Mouse (Mus musculus) left cerebral cortex, postnatal 36 days (tissue): ENCODE data around the gene Arl3. TPM values are rescaled to one million over a fixed set of nuclear protein-coding genes. Genes with fewer than 3 reads are reported as not detected.
A peak's percentile ranks its signal among the peaks of the same experiment; 100 is the strongest.
"Not testable (repeated sequence)": the region's sequence is repeated elsewhere in the genome, so short reads cannot be mapped to it uniquely, and the experiment has no call there.

Experiments
- DNase-seq, 2 experiments: peaks; one replicate each; pipeline ENCODE4 v3.0.0; 2021 to 2022; ENCODE audit warnings: low spot score in 2 of 2, mixed read lengths in 1 of 2
- intact Hi-C: fragments of 180-260 bp; cut with DNase I; formaldehyde crosslinking; loops from one replicate; pipeline ENCODE4 v1.15.1; 2025
- total RNA-seq, 2 experiments: library from RNA; stranded (reverse); gene quantifications; 2 replicates each; pipeline ENCODE4 v1.2.3; 2021

Gene Arl3
- total RNA-seq, 2 experiments from 2014 or later: 112 to 120 TPM

DNA sequence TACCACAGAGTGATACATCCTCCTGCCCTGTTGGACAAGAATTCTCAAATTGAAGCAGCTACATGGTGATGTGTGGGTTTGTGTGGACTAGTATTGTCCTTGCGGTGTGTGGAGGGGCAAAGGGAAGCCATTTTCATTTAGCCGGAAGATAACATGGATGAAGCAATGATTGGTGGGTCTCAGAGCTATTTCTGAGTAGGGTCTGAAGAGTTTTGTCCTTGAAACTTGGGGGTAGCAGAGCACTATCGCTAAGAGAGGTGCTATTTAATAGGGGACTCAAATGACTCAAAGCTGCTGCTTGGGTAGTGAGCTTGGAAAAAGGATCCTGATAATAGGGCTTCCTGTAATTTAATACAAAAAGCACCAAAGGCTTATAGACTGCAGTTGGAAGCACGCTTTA, 25.2 kb upstream of the Arl3 start:
- intact Hi-C loops: loop anchor here (10.0 kb wide), 1 partner anchor 277 kb away; no protein-coding TSS in a partner anchor
- no peak for DNase-seq

DNA sequence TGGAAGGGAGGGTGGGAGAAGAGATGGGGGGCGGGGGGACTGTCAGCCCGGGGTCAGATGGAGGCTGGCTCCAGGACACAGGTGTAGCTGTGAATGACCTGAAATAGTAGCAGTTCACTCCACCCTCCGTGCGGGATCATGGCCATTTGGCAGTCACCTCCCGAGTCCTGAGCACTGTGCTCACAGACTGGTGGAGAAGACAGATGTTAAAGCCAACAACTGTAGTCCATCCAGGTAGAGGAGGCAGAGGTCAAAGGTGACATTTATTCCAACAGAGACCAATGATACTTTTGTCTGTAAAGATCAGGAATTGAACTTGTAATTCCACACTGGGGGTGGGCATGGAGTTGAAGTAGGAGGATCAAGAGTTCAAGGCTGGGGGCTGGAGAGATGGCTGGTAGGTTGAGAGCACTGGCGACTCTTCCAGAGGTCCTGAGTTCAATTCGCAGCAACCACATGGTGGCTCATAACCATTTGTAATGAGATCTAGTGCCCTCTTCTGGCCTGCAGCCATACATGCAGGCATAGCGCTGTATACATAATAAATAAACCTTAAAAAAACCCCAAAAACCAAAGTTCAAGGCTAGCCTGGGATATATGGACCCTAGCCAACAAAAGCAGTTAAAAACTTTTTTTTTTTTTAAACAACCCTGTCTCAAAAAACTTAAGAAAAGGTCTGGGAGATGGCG, 19.9 kb upstream of the Arl3 start:
- intact Hi-C loops: loop anchor here (10.0 kb wide), 1 partner anchor 282 kb away; no protein-coding TSS in a partner anchor

DNA sequence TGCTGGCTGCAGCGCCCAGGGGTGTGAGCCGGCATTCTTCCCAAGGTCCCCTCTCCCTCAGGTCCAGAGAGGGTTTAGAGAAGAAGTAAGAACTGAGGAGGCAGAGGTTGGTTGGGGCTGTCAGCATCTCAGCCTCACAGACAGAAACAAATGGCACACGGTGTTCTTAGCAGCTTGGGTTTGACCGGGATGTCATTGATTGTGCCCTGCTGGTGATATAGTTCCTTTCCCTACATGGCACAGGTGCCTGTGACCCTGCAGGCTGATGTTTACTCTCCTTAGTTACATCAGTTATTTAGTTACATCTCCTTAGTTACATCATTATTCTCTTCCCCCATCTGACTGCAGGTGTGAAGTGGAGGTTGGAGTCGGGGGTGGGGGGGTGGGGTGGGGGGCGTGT, 18.6 kb upstream of the Arl3 start:
- intact Hi-C loops: loop anchor here (10.0 kb wide), 1 partner anchor 283 kb away; no protein-coding TSS in a partner anchor
- no peak for DNase-seq

More for the DNA sequence above, 19.9 kb upstream of the Arl3 start:
- no peak for DNase-seq

DNA sequence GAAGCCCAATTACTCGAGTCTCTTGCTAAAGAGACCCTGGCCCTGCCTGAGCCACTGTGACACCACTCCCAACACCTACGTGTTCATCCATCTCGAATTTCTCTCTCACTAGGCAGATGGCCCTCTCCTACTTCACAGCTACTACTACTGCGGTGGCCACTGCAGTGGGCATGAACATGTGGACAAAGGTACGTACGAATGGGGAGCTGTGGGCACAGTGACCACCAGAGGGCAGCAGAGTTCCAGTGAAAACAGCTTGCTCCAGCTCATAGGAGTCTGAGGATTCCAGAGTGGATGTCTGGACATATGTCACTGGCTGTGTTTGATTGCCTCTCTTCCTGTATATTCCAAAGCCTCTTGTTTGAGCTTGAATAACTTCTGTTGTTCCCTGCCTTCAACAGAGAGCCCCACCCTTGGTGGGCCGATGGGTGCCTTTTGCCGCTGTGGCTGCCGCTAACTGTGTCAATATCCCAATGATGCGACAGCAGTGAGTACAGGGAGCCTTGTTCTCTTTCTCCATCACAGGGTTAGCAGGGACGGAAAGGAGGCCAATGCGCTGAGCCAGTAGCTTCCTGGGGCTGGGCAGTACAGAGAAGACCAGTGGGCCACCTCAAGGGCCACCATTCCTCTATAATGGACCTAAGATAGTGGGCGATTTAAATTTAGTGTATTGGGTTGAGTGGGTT, 15.0 kb upstream of the Arl3 start:
- peak; percentile 79 to 84 for DNase-seq
- intact Hi-C loops: loop anchor here (2.0 to 5.0 kb wide), 3 partner anchors 59 to 153 kb away; no protein-coding TSS in a partner anchor

DNA sequence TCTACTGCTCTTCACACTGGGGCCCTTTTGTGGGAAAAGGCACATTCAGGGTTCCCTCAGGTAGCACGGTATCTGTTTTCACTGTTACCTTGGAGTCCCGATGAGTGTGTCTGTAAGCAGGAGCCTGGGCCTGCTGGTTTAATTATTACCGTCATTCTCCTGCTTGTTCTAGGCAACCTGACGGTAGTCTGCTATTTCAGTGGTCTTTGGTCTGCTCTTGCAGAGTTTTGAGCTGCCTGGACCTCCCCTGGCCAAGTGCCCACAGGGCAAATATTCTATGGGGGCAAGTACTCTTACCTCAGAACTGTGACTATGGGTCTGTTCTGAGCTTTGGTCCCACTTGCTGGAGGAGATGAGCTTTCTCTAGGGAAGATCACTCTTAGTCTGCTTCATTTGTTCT, 2.2 kb upstream of the Arl3 start:
- intact Hi-C loops: loop anchor here (10.0 kb wide), 1 partner anchor 280 kb away; no protein-coding TSS in a partner anchor
- DNase-seq: no peak

DNA sequence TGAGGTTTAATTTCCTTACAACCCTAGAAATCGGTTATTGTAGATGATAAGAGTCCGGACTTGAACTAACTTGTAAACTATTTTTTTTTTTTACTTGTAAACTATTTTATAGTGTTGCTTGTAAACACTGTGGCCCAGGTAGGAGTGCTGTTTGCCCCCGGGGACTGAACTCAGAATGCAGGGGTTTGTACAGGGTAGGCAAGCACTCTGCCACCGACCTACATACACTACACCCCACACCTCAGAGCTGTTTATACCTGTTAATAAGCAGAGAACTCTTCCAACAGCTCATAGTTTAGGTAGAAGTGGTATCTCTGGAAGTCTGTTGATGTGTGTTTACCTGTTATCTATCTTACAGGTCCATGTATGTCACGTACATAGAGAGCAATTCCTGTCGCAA, 992 bp upstream of the Arl3 start:
- DNase-seq: no peak
- intact Hi-C loops: loop anchor here (2.0 to 10.0 kb wide), 2 partner anchors 71 to 281 kb away; no protein-coding TSS in a partner anchor

DNA sequence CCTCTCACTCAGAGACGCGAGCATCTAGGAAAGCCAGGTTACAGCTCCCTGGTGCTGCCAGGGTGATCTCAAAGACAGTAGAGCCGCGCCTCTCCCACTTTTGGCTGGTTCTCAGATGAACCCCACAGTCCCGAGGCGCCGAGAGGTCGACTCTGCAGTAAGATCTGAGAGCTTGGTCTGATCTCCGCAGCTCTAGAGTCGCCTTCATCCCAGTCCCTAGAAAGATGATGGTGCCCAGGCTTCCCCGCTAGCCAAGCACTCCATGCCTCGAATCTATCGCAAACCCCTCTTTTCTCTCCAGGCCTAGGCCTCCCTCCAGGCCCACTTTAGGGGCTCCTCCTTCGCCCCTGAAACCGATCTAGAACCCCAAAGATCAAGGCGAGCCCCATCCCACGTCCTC, 450 bp downstream of the Arl3 start:
- intact Hi-C loops: loop anchor here (2.0 to 10.0 kb wide), 2 partner anchors 70 to 282 kb away; no protein-coding TSS in a partner anchor
- DNase-seq: no peak

DNA sequence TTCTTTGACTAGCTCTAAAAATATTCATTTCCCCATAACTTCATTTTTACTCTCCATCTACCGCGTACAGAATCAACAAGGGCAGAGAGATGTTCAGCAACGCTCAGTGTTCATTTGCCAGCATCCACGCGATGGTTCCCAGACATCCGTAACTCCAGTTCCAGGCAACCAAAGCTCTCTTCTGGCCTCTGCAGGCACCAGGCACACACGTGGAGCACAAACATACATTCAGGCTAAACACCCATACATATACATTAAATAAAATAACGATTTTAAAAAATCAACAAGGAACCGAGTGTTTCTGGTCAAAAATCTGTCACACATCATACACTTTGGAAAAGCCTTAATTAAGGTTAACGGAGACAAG, 1.1 kb downstream of the Arl3 start:
- no peak for DNase-seq
- intact Hi-C loops: loop anchor here (2.0 to 10.0 kb wide), 2 partner anchors 69 to 283 kb away; no protein-coding TSS in a partner anchor

DNA sequence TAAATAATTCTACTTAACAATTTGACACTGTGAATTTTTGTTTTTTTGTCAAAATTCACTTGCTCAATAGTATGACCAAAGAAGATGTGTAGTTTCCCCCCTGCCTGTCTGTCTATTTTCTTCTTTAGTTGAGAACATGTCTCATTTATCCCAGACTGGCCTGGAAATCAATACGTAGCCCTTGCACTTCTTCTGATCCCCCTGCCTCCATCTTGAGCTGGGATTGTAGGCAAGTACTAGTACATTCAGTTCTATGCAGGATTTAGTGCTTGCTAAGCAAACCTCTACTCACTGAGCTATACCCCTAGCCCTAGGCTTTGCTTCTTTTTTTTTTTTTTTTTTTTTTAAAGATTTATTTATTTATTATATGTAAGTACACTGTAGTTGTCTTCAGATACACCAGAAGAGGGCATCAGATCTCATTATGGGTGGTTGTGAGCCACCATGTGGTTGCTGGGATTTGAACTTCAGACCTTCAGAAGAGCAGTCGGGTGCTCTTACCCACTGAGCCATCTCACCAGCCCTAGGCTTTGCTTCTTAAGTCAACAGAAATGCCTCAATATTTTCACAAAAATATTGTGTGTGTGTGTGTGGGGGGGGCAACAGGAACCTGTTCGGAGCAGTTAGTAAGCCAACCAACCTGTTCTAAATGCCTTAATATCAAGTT, 1.7 kb downstream of the Arl3 start:
- intact Hi-C loops: loop anchor here (10.0 kb wide), 1 partner anchor 283 kb away; no protein-coding TSS in a partner anchor
- DNase-seq: not testable (repeated sequence)

DNA sequence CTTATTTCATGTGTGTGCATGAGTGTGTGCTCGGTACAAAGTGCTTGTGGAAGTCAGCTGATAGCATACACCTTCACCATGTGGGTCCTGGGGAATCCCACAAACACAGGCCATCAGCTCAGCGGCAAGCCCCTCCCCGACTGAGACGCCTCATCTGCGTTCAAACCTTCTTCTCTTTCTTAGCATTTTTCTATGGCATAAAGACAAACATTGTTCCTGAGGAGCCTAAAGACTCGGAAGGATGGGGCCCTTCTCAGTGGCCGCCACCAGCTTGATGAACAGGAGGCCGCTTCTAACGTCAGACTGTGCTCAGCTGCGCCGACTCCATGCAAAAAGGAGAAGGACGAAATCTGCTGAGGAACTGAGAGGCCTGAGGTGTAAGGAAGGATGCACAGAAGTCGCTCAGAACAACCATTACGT, 8.9 kb downstream of the Arl3 start:
- DNase-seq: no peak
- intact Hi-C loops: no loop called here

DNA sequence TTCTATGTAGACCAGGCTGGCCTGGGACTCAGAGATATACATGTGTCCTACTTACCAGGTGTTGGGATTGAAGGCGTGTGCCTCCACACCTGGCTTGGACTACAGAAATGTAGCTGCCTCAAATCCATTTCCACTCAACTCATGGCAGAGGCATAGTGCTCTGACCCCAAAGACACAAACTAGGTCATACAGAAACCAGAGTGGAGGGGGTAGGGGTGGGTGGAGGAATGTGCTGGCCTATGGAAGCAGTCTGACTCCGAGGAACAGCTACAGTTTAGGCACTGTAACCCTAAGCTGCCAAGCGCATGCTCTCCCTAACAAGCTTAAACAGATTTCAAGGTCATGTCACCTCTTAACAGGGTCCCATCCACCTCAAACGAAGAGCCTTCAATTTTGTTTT, 9.4 kb downstream of the Arl3 start:
- DNase-seq: no peak
- intact Hi-C loops: no loop called here

DNA sequence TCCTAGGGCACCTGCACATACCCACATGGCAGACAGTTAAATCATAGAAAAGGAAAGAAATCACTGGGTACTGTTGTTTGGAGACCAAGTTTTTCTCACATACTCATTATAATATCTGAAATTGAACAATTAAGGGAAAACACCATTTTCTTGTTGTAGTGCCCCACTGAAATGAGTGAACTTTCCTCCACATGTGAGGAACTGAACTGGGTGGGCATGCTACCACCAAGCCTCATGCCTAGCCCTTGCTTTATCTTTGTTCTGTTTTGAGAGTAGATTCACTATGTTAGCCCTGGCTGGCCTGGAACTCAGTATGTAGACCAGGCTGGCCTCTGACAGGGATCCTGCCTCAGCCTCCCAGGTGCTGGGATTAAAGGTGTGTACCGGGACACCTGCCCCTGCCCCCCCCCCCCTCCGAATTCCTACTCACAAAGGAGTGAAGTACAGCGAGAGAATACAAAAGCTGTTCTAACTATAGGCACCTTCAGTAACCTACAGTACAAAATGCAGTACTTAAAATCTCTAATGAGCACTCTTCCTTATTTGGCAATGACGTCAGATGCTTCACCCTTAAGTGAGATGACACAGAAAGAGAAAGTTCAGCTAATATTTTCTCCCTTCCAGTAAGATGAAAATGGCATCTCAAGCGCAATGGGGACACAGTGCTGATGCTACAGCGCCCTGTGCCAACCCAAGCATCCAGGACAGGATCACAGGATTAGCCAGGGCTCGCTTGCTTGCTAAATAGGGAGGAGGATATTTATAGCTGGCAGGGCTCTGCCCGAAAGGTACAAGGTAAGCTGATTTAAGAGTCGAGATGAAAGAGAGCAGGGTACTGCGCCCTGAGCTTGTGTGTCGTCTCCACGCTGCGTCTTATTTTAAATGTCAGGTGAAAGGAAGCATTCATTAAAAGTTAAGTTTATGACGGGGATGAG, 10.2 kb downstream of the Arl3 start:
- intact Hi-C loops: no loop called here
- DNase-seq: no peak

DNA sequence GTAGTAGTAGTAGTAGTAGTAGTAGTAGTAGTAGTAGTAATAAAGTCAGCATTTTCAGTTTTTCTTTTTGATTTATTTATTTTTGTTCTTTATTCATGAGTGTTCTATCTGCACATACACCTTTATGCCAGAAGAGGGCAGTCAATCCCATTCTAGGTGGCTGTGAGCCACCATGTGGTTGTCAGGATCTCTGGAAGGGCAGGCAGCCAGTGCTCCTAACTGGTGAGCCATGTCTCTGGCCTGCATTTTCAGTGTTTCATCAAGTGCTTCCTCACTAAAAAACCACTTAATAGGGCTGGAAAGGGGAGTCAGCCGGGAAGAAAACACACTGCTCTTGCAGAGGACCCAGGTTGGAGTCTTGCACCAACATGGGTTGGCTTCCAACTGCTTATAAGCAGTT, 10.9 kb downstream of the Arl3 start:
- peak in 1 of 2 experiments; percentile 22 for DNase-seq
- intact Hi-C loops: no loop called here

DNA sequence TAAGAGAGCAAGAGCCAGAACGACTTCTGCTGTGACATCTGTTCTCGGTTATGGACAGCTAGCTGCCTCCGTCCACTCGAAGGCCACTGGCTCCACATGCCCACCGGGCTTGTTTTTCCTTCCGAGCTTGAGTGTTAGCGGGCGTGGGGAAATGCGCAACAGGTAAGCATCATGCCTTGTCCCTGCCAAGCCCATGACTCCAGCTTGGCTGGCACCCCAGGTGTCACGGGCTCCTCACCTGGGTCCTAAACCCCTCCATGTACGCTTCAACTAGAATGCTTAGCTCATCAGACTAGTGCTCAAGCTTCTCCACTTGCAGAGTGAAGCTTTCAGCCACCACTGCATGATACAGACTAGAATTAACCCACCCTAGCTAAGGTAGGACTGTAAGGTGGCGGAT, 14.4 kb downstream of the Arl3 start:
- intact Hi-C loops: no loop called here
- DNase-seq: no peak

DNA sequence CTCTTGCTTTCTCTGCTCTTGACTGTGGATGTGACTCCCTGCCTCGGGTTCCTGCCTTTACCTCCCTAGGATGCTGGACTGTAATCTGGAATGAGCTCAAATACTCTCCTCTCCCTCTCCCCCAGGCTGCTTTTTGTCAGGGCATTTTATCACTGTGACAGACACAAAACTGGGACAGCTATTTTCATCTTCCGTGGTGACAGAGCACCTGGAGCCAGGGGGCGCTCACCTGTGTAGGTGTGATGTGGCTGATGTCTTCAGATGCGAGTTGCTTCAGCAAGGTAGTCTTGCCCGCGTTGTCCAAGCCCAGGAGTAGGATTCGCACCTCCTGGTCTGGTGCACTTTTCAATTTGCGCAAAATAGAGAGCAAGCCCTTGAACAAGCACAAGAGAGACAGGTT, 15.0 kb downstream of the Arl3 start:
- intact Hi-C loops: no loop called here
- no peak for DNase-seq

DNA sequence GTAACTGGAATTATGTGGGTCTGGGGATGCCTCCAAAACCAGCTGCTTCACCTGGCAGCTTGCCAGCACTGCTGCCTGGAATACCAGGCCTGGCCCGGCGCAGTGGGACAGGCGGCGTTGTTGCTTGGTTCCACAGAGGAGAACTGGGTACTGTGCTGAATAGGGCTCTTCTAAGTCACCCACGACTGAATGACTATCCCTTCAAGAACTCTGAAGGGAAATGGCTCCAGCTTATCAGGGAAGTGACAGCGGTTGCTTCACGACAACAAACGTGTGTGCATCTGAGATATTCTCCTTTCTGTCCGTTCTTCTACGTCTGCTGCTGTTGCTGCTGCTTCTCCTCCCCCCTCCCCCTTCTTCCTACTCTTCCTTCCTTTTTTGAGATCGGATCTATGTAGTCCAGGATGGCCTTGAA, 19.4 kb downstream of the Arl3 start:
- DNase-seq: peak in 1 of 2 experiments; percentile 32
- intact Hi-C loops: no loop called here

DNA sequence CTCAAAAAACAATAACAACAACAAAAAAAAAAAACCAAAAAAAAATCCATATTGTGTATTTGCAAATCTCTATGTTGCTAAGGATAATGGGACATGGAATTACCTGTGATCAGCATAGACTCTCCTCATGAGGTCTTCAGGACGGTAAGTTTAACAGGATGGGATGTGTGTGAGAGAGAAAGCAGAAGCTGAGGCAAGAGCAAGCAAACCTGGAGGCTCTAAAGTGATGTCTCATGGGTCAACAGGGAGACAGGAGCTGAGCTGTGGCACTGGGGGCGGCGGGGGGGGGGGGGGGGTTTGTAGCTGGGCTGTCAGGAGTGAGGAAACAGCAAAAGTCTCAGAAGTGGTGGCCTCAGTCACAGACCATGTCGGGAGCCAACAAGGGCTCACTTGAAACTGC, 20.5 kb downstream of the Arl3 start:
- intact Hi-C loops: no loop called here
- no peak for DNase-seq

DNA sequence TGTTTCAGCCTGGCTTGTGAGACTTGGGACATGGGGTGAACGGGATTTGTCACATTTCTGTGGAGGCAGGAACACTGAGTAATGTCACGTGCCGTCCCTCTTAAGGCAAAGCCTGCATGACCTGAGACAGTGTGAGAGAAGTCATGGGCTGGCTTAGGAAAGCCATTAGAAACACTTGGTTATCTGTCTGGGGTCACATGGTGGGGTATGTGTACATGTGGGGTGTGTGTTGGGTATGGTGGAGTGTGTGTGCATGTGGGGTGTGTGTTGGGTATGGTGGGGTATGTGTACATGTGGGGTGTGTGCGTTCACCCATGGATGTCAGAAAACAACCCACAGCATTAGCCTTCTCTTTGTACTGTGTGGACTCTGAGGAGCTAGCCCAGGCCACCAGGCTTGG, 22.6 kb downstream of the Arl3 start:
- no peak for DNase-seq
- intact Hi-C loops: no loop called here

DNA sequence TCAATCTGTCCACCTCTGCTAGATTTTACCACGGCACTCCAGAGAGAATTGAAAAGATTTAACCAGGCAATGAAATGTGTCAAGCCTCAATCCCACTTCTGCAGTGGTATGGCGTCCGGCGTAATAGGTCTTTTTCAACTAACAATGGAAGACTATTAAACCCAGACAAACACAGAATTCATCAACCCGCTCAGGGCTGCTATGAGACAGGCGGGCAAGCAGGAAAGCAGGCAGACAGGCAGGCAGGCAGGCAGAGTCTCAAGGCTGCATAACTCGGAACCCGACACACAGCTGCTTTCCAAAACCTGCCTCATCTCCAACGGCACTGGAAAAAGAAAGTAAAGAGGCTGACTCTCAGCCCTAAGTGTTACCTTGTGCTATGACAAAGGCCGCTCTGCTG, 24.9 kb downstream of the Arl3 start:
- intact Hi-C loops: no loop called here
- no peak for DNase-seq
